Mouse (Mus musculus): ENCODE results near the gene 9230102O04Rik.

Gene 9230102O04Rik

GRCm38 (mm10) chr2:9888913-9889650 is at the start of gene 9230102O04Rik:
9230102O04Rik (minus strand) TSS chr2:9889540.
- in situ Hi-C loops (cut with MboI, MseI): no loop called here

- in situ Hi-C loops (cut with MboI, MseI): no loop called here
Observed at GRCm38 (mm10) chr2:9935965-9936364, 46.6 kb upstream of the 9230102O04Rik start.

- in situ Hi-C loops (cut with MboI, MseI): no loop called here
Observed at GRCm38 (mm10) chr2:9926905-9927283, 37.6 kb upstream of the 9230102O04Rik start.

- in situ Hi-C loops (cut with MboI, MseI): no loop called here
Observed at GRCm38 (mm10) chr2:9926194-9926904, 37.0 kb upstream of the 9230102O04Rik start.

GRCm38 (mm10) chr2:9918691-9919471 is 29.5 kb upstream of the 9230102O04Rik start:
- in situ Hi-C loops (cut with MboI, MseI): loop anchor here in 1 of 2 experiments (25.0 kb wide), 1 partner anchor 1232 kb away; no protein-coding TSS in a partner anchor

- in situ Hi-C loops (cut with MboI, MseI): loop anchor here in 1 of 2 experiments (25.0 kb wide), 1 partner anchor 1230 kb away; no protein-coding TSS in a partner anchor
Observed at GRCm38 (mm10) chr2:9917602-9918001, 28.3 kb upstream of the 9230102O04Rik start.

GRCm38 (mm10) chr2:9905995-9906394 is 16.7 kb upstream of the 9230102O04Rik start:
- in situ Hi-C loops (cut with MboI, MseI): loop anchor here (10.0 to 25.0 kb wide), 2 partner anchors 1219 to 1231 kb away; no protein-coding TSS in a partner anchor

- in situ Hi-C loops (cut with MboI, MseI): loop anchor here (10.0 to 25.0 kb wide), 2 partner anchors 1217 to 1229 kb away; no protein-coding TSS in a partner anchor
Observed at GRCm38 (mm10) chr2:9903854-9904560, 14.7 kb upstream of the 9230102O04Rik start.

GRCm38 (mm10) chr2:9897846-9898245 is 8.5 kb upstream of the 9230102O04Rik start:
- in situ Hi-C loops (cut with MboI, MseI): no loop called here

- in situ Hi-C loops (cut with MboI, MseI): no loop called here
Observed at GRCm38 (mm10) chr2:9896097-9896770, 6.9 kb upstream of the 9230102O04Rik start.

- in situ Hi-C loops (cut with MboI, MseI): no loop called here
Observed at GRCm38 (mm10) chr2:9894836-9895593, 5.7 kb upstream of the 9230102O04Rik start.

- in situ Hi-C loops (cut with MboI, MseI): no loop called here
Observed at GRCm38 (mm10) chr2:9893272-9893953, 4.1 kb upstream of the 9230102O04Rik start.

GRCm38 (mm10) chr2:9892541-9892940 is 3.2 kb upstream of the 9230102O04Rik start:
- in situ Hi-C loops (cut with MboI, MseI): no loop called here

GRCm38 (mm10) chr2:9890906-9891305 is 1.6 kb upstream of the 9230102O04Rik start:
- in situ Hi-C loops (cut with MboI, MseI): no loop called here

GRCm38 (mm10) chr2:9890251-9890650 is 911 bp upstream of the 9230102O04Rik start:
- in situ Hi-C loops (cut with MboI, MseI): no loop called here

- in situ Hi-C loops (cut with MboI, MseI): no loop called here
Observed at GRCm38 (mm10) chr2:9889651-9890183, 377 bp upstream of the 9230102O04Rik start, which contains the start of gene Gata3. Gata3 (minus strand) TSS chr2:9890034.

- in situ Hi-C loops (cut with MboI, MseI): no loop called here
Observed at GRCm38 (mm10) chr2:9887636-9888035, 1.7 kb downstream of the 9230102O04Rik start.

GRCm38 (mm10) chr2:9886921-9887610 is 2.3 kb downstream of the 9230102O04Rik start:
- in situ Hi-C loops (cut with MboI, MseI): no loop called here
